Mouse (Mus musculus) neural tube, embryonic 12.5 days (tissue): Measurements from ENCODE around the gene Tbx19. TPM values are rescaled to one million over a fixed set of nuclear protein-coding genes. Genes with fewer than 3 reads are reported as not detected.

Experiments
- ATAC-seq: fragments of 200-750 bp; cut with Nextera tagmentation; 2 replicates; pipeline ENCODE4 v1.8.0; 2017; ENCODE audit warnings: low read depth, mild to moderate bottlenecking, moderate TSS enrichment, moderate library complexity; ENCODE audit not compliant: low FRiP score
- H3K27ac ChIP-seq: fragments of 300-500 bp; sonication (generic); 2 replicates; pipeline ENCODE4 v1.5.1; 2016
- H3K27me3 ChIP-seq: fragments of 300-500 bp; sonication (generic); replicated peaks from 2 replicates; pipeline ENCODE4 v1.6.1; 2016; ENCODE audit warnings: mild to moderate bottlenecking
- H3K36me3 ChIP-seq: fragments of 300-500 bp; sonication (generic); 2 replicates; pipeline ENCODE4 v1.6.1; 2016; ENCODE audit warnings: mild to moderate bottlenecking
- H3K4me1 ChIP-seq: fragments of 300-500 bp; sonication (generic); 2 replicates; pipeline ENCODE4 v1.6.1; 2016
- H3K4me2 ChIP-seq: fragments of 300-500 bp; sonication (generic); replicated peaks from 2 replicates; pipeline ENCODE4 v1.6.1; 2016; ENCODE audit warnings: mild to moderate bottlenecking
- H3K4me3 ChIP-seq: fragments of 300-500 bp; sonication (generic); 2 replicates; pipeline ENCODE4 v1.5.1; 2016
- H3K9ac ChIP-seq: fragments of 300-500 bp; sonication (generic); 2 replicates; pipeline ENCODE4 v1.6.1; 2016; ENCODE audit warnings: mild to moderate bottlenecking
- H3K9me3 ChIP-seq: fragments of 300-500 bp; sonication (generic); 2 replicates; pipeline ENCODE4 v1.6.1; 2016; ENCODE audit warnings: mild to moderate bottlenecking
- WGBS: fragments of 180-500 bp; shearing (Covaris S2); methylation state at CpG from one replicate; pipeline ENCODE4 v1.1.7; 2016; 5-methylcytosine and 5-hydroxymethylcytosine counted together
- polyA plus RNA-seq: library from polyadenylated mRNA; unstranded; fragments of >200 nt; fragmentation: Nextera tagmentation; extraction: Ambion mirVana; gene quantifications from 2 replicates; pipeline ENCODE4 v1.2.1, GENCODE M21; 2016

Tbx19 gene
- not detected in 2 replicates for polyA plus RNA-seq

DNA sequence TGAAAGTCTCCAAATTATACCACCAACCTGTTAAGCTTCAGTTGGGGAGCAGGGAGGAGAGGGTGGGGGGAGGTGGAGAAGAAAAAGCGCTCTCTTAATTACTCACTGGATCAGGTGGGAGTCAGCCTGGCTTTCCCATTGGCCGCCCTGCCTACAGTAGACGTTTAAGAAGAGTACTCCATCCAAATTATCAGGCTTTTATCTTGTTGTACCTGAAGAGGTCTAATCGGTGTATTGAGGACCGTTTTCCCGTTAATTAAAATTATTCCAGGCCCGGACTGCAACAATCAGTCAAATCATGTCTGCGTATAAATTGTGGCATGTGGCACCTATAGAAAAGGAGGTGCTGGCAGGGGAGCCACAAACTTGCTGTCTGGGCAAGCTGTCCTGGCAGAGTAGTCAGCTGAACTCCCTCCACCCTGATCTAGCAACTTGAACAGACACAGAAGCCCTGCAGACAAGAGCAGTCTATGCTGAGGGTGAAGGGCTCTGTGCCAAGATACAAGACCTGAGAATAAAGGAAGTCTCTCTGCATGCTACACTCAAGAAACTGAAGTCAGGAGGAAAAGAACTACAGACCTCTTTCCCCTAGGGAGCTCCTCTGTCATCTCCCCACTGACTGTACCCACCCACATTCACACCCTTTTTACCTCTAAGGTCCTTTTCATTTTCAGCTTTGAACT is at the start of gene Tbx19:
Gene Tbx19, minus strand, starts transcription at position 51 of the 683 bp plus-strand sequence.
- Histone ChIP-seq H3K9ac (no peak within 1 kb of the TSS), H3K4me2 (no peak within 1 kb of the TSS), H3K9me3 (no peaks in the 10 kb centered on the region), H3K27me3 (no peaks in the 10 kb centered on the region), H3K36me3 (no peaks in the 10 kb centered on the region), H3K27ac (no peak within 1 kb of the TSS), H3K4me3 (no peak within 1 kb of the TSS), H3K4me1 (no peaks in the 10 kb centered on the region)
- ATAC-seq, result no peak
- 88% methylated on average over 8 of the region's 8 CpGs for WGBS

DNA sequence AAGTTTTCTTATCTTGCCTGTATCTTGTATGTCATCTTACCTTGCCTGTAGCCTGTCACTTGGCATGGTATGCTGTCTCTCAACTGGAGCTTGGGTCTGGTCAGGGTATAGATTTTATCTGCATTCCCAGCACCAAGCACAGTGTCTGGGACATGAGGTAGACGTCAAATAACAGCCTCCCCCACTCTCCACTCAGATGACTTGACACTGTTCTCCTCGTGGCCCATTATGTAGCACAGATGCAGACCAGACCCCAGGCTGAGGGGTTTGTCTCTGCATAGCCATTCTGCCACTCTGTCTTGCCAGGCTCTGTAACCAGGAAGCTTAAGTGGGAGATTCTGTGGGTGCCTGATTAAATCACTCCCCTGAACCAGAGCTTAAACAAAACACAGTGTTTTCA is 45.0 kb upstream of the Tbx19 start:
- Histone ChIP-seq H3K36me3 (no peaks in the 10 kb centered on the region), H3K9ac (no peak overlapping the region), H3K27ac (no peak overlapping the region), H3K4me3 (no peak overlapping the region), H3K4me1 (no peaks in the 10 kb centered on the region), H3K9me3 (no peaks in the 10 kb centered on the region), H3K27me3 (no peaks in the 10 kb centered on the region), H3K4me2 (no peak overlapping the region)
- ATAC-seq, result no peak
- 63% methylated on average over 2 of the region's 2 CpGs for WGBS

GRCm38 (mm10) chr1:165203488-165204035 is 43.0 kb upstream of the Tbx19 start:
- H3K27ac ChIP-seq, result no peak overlapping the region
- H3K4me1 ChIP-seq, result no peaks in the 10 kb centered on the region
- 50% methylated on average over 2 of the region's 2 CpGs for WGBS
- no peak overlapping the region for H3K4me2 ChIP-seq
- no peaks in the 10 kb centered on the region for H3K27me3 ChIP-seq
- no peak for ATAC-seq
- H3K9ac ChIP-seq, result no peak overlapping the region
- no peaks in the 10 kb centered on the region for H3K9me3 ChIP-seq
- H3K4me3 ChIP-seq, result no peak overlapping the region
- no peaks in the 10 kb centered on the region for H3K36me3 ChIP-seq

DNA sequence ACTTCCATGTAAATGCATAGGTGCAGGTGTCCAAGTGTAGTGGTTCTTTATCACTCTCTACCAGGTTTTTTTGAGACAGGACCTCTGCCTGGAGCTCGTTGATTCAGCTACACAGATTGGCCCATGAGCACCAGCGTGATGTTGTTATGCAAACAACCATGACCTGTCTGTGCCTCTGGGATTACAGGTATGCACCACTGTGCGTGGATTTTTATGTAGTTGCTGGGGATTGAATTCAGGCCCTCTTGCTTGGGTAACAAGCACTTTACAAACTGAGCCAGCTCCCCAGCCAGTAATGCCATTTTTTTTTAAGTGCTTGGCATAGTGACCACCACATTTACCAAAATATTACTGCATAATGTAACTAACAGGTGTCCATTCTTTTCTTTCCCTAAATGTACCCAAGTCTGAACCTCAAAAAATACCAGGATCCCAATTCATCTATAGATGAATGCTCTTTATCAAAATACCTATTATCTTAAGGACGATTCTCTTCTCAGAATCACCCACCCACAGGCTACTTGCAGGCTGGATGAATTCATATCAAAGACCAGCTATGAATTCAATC is 41.0 kb upstream of the Tbx19 start:
- H3K9ac ChIP-seq, result no peak overlapping the region
- no peak for ATAC-seq
- H3K4me3 ChIP-seq, result no peak overlapping the region
- H3K4me1 ChIP-seq, result no peaks in the 10 kb centered on the region
- no peaks in the 10 kb centered on the region for H3K36me3 ChIP-seq
- WGBS, result 84% methylated on average over 4 of the region's 4 CpGs
- H3K9me3 ChIP-seq, result no peaks in the 10 kb centered on the region
- no peak overlapping the region for H3K4me2 ChIP-seq
- H3K27ac ChIP-seq, result no peak overlapping the region
- H3K27me3 ChIP-seq, result no peaks in the 10 kb centered on the region

GRCm38 (mm10) chr1:165200748-165201147 is 40.2 kb upstream of the Tbx19 start:
- no peaks in the 10 kb centered on the region for H3K4me1 ChIP-seq
- H3K36me3 ChIP-seq, result no peaks in the 10 kb centered on the region
- H3K9ac ChIP-seq, result no peak overlapping the region
- no peaks in the 10 kb centered on the region for H3K9me3 ChIP-seq
- no peaks in the 10 kb centered on the region for H3K27me3 ChIP-seq
- H3K27ac ChIP-seq, result no peak overlapping the region
- WGBS, result 90% methylated on average over 8 of the region's 8 CpGs
- no peak overlapping the region for H3K4me3 ChIP-seq
- no peak for ATAC-seq
- H3K4me2 ChIP-seq, result no peak overlapping the region

DNA sequence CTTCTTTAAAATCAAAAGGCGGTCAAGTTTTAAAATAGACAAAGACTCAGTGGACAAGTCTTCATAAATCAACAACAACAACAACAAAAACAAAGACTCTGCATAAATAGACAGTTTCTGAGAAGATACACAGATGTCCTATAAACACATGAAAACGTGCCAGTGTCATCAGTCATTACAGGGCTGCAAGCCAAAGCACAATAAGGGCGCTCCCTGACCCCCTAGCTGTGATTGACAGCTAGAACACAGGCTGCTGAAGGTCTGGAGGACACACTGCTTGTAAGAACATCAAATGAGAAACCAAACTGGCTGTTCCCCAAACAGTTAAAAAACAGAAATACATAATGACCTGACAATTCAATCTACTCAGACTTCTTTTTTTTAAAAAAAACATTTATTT is 39.1 kb upstream of the Tbx19 start:
- H3K27me3 ChIP-seq, result no peaks in the 10 kb centered on the region
- 86% methylated on average over 3 of the region's 3 CpGs for WGBS
- no peaks in the 10 kb centered on the region for H3K36me3 ChIP-seq
- H3K9me3 ChIP-seq, result no peaks in the 10 kb centered on the region
- H3K4me1 ChIP-seq, result no peaks in the 10 kb centered on the region; the same call in 1 of the 2 replicates
- no peak overlapping the region for H3K4me2 ChIP-seq
- H3K9ac ChIP-seq, result no peak overlapping the region
- ATAC-seq, result no peak
- no peak overlapping the region for H3K27ac ChIP-seq
- H3K4me3 ChIP-seq, result no peak overlapping the region

- Histone ChIP-seq H3K9me3 (no peaks in the 10 kb centered on the region), H3K4me2 (no peak overlapping the region), H3K27me3 (peaks cover 4% of the 10 kb centered on the region; the same call in 1 of the 2 replicates), H3K4me3 (no peak overlapping the region), H3K9ac (no peak overlapping the region), H3K36me3 (no peaks in the 10 kb centered on the region), H3K4me1 (peaks cover 1% of the 10 kb centered on the region; the same call in 1 of the 2 replicates), H3K27ac (no peak overlapping the region)
- ATAC-seq, result no peak
- WGBS, result 67% methylated on average over 1 of the region's 1 CpGs
Observed at GRCm38 (mm10) chr1:165198951-165199350, 38.4 kb upstream of the Tbx19 start.

DNA sequence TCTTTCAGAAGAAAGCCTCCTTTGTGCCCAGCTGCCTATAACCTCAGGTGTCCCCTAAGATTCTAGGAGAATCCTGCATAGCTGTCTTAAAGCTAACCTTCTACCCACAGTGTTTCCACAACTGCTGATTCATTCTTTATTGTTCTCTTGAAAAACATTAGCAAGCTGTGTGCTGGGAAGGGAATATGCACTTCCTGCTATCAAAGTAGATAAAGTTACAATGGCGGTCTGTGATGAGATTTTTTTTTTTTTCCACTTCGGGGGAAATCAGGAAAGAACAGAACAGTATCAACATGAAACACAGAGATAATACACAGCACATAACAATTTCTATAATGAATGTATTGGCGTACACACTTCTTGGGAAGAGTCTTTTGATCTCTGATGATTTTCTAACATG is 37.3 kb upstream of the Tbx19 start:
- Histone ChIP-seq H3K27me3 (peaks cover 5% of the 10 kb centered on the region; the same call in 1 of the 2 replicates), H3K4me2 (no peak overlapping the region), H3K4me1 (peaks cover 4% of the 10 kb centered on the region; the same call in 1 of the 2 replicates), H3K4me3 (no peak overlapping the region), H3K9ac (no peak overlapping the region), H3K27ac (no peak overlapping the region), H3K36me3 (no peaks in the 10 kb centered on the region), H3K9me3 (no peaks in the 10 kb centered on the region)
- 84% methylated on average over 3 of the region's 3 CpGs for WGBS
- ATAC-seq, result no peak

DNA sequence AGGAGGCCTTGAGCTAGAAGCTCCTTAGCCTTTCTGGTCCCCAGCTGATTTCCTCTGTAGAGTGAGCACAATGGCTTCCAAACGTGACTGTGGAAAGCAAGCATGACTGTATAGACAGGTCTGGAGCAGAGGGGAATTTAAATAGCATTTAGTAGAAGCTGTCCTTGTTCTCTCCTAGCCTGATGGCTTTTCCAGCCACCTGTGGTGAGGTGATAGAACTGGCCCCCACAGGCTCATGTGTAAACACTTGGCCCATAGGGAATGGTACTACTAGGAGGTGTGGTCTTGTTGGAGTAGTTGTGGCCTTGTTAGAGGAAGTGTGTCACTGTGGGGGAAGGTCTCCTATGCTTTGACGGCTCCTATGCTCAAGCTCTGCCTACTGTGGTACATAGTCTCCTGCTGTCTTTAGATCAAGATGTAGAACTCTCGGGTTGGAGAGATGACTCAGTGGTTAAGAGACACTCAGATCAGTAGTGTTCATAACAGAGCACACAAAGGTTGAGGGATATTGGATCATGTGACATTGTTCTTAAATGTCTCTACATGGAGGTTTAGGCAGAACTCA is 34.9 kb upstream of the Tbx19 start:
- Histone ChIP-seq H3K9me3 (no peaks in the 10 kb centered on the region), H3K36me3 (no peaks in the 10 kb centered on the region), H3K27ac (no peak overlapping the region), H3K27me3 (peaks cover 5% of the 10 kb centered on the region; the same call in 1 of the 2 replicates), H3K4me1 (peaks cover 4% of the 10 kb centered on the region; the same call in 1 of the 2 replicates), H3K4me3 (no peak overlapping the region), H3K9ac (no peak overlapping the region), H3K4me2 (no peak overlapping the region)
- WGBS, result 70% methylated on average over 3 of the region's 3 CpGs
- no peak for ATAC-seq

- peak overlapping the region; percentile 60; the same call in 1 of the 2 replicates for H3K9ac ChIP-seq
- peaks cover 5% of the 10 kb centered on the region; the same call in 1 of the 2 replicates for H3K27me3 ChIP-seq
- WGBS, result 19% methylated on average over 5 of the region's 5 CpGs
- H3K4me2 ChIP-seq, result peak overlapping the region; percentile 98
- peak overlapping the region; percentile 68 for H3K4me3 ChIP-seq
- H3K9me3 ChIP-seq, result no peaks in the 10 kb centered on the region
- H3K36me3 ChIP-seq, result no peaks in the 10 kb centered on the region
- no peak for ATAC-seq
- no peak overlapping the region for H3K27ac ChIP-seq
- peaks cover 4% of the 10 kb centered on the region; the same call in 1 of the 2 replicates for H3K4me1 ChIP-seq
Observed at GRCm38 (mm10) chr1:165194662-165195013, 34.1 kb upstream of the Tbx19 start.

DNA sequence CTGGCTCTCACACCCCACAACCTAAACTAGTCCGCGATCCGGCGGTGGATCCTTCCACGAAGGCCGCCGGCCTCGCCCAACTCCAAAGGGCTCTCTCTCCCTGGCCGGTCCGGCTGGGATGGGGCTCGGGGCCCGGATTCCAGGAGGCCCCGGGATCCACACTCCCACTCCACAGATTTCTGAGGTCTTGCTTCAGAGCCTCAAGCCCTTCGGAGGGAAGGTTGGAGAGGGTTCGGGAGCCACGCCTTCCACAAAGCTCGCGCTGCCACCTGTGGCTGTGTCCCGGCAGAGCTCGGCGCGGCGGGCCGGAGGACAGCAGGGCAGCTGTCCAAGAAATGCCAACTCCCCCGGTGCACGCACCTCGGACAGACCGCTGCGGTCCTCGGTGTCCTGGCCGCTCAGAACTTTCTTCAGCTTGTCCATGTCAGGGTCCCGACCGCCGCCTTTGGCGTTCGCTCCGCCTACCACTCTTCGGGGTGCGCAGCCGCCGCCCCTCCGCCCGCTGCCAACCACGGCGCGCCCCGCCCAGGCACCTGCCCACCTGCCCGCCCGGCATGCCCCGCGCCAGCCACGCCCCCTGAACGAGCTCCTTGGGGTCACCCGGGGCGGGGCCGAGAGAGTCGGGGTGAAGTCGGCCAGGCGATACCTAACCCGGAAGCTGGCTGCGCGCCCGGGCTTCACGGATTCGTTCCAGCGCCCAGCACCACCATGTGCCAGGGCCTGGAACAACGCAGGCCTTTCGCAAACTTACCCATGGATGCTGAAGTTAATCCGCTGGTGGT is 33.5 kb upstream of the Tbx19 start, which contains the start of gene Sft2d2:
Gene Sft2d2, minus strand, starts transcription at position 559 of the 782 bp plus-strand sequence.
- H3K9ac ChIP-seq, result peak within 1 kb of the TSS; percentile 60
- no peak within 1 kb of the TSS for H3K27ac ChIP-seq
- peak within 1 kb of the TSS; percentile 68 for H3K4me3 ChIP-seq
- H3K9me3 ChIP-seq, result no peaks in the 10 kb centered on the region
- peaks cover 4% of the 10 kb centered on the region; the same call in 1 of the 2 replicates for H3K4me1 ChIP-seq
- no peaks in the 10 kb centered on the region for H3K36me3 ChIP-seq
- peak; percentile 90 for ATAC-seq
- H3K4me2 ChIP-seq, result peak within 1 kb of the TSS; percentile 98
- WGBS, result under 1% methylated on average over 69 of the region's 69 CpGs
- H3K27me3 ChIP-seq, result peaks cover 5% of the 10 kb centered on the region; the same call in 1 of the 2 replicates
